Mouse (Mus musculus) neural tube, embryonic 12.5 days (tissue): ENCODE measurements around the gene Gm20388. TPM values are rescaled to one million over a fixed set of nuclear protein-coding genes. Genes with fewer than 3 reads are reported as not detected.
A peak's percentile ranks its signal among the peaks of the same experiment; 100 is the strongest.

Source experiments
- ATAC-seq: fragments of 200-750 bp; cut with Nextera tagmentation; 2 replicates; pipeline ENCODE4 v1.8.0; 2017; ENCODE audit warnings: low read depth, mild to moderate bottlenecking, moderate TSS enrichment, moderate library complexity; ENCODE audit not compliant: low FRiP score
- H3K27ac ChIP-seq: fragments of 300-500 bp; sonication (generic); 2 replicates; pipeline ENCODE4 v1.5.1; 2016
- H3K27me3 ChIP-seq: fragments of 300-500 bp; sonication (generic); replicated peaks from 2 replicates; pipeline ENCODE4 v1.6.1; 2016; ENCODE audit warnings: mild to moderate bottlenecking
- H3K36me3 ChIP-seq: fragments of 300-500 bp; sonication (generic); 2 replicates; pipeline ENCODE4 v1.6.1; 2016; ENCODE audit warnings: mild to moderate bottlenecking
- H3K4me1 ChIP-seq: fragments of 300-500 bp; sonication (generic); 2 replicates; pipeline ENCODE4 v1.6.1; 2016
- H3K4me2 ChIP-seq: fragments of 300-500 bp; sonication (generic); replicated peaks from 2 replicates; pipeline ENCODE4 v1.6.1; 2016; ENCODE audit warnings: mild to moderate bottlenecking
- H3K4me3 ChIP-seq: fragments of 300-500 bp; sonication (generic); 2 replicates; pipeline ENCODE4 v1.5.1; 2016
- H3K9ac ChIP-seq: fragments of 300-500 bp; sonication (generic); 2 replicates; pipeline ENCODE4 v1.6.1; 2016; ENCODE audit warnings: mild to moderate bottlenecking
- H3K9me3 ChIP-seq: fragments of 300-500 bp; sonication (generic); 2 replicates; pipeline ENCODE4 v1.6.1; 2016; ENCODE audit warnings: mild to moderate bottlenecking
- WGBS: fragments of 180-500 bp; shearing (Covaris S2); methylation state at CpG from one replicate; pipeline ENCODE4 v1.1.7; 2016; 5-methylcytosine and 5-hydroxymethylcytosine counted together
- polyA plus RNA-seq: library from polyadenylated mRNA; unstranded; fragments of >200 nt; fragmentation: Nextera tagmentation; extraction: Ambion mirVana; gene quantifications from 2 replicates; pipeline ENCODE4 v1.2.1, GENCODE M21; 2016

Gm20388 gene
- polyA plus RNA-seq, 1 experiment from 2014 or later = not detected

- 74% methylated on average over 10 of the region's 10 CpGs for WGBS
- no peaks in the 10 kb centered on the region for H3K9me3 ChIP-seq
- no peak overlapping the region for H3K4me3 ChIP-seq
- no peaks in the 10 kb centered on the region for H3K27me3 ChIP-seq
- no peaks in the 10 kb centered on the region for H3K36me3 ChIP-seq
- H3K27ac ChIP-seq = no peak overlapping the region
- H3K4me1 ChIP-seq = peaks cover 76% of the 10 kb centered on the region
- ATAC-seq = no peak
- no peak overlapping the region for H3K4me2 ChIP-seq
- no peak overlapping the region for H3K9ac ChIP-seq
Observed at GRCm38 (mm10) chr8:120305800-120306385, 395.3 kb downstream of the Gm20388 start.

GRCm38 (mm10) chr8:120307103-120307502, 396.5 kb downstream of the Gm20388 start:
- Histone ChIP-seq H3K36me3 (no peaks in the 10 kb centered on the region), H3K4me2 (peak overlapping the region; percentile 24; the same call in 1 of the 2 replicates), H3K9me3 (no peaks in the 10 kb centered on the region), H3K9ac (peak overlapping the region; percentile 26; the same call in 1 of the 2 replicates), H3K4me3 (no peak overlapping the region), H3K4me1 (peaks cover 71% of the 10 kb centered on the region), H3K27me3 (no peaks in the 10 kb centered on the region), H3K27ac (peak overlapping the region; percentile 55)
- peak; percentile 37 for ATAC-seq
- WGBS = 2% methylated on average over 16 of the region's 16 CpGs

- 41% methylated on average over 11 of the region's 11 CpGs for WGBS
- Histone ChIP-seq H3K4me2 (peak overlapping the region; percentile 24; the same call in 1 of the 2 replicates), H3K27me3 (no peaks in the 10 kb centered on the region), H3K4me3 (no peak overlapping the region), H3K36me3 (no peaks in the 10 kb centered on the region), H3K9ac (peak overlapping the region; percentile 26; the same call in 1 of the 2 replicates), H3K4me1 (peaks cover 71% of the 10 kb centered on the region), H3K27ac (peak overlapping the region; percentile 55), H3K9me3 (no peaks in the 10 kb centered on the region)
- ATAC-seq = no peak
Observed at GRCm38 (mm10) chr8:120307528-120307927, 396.9 kb downstream of the Gm20388 start.

DNA sequence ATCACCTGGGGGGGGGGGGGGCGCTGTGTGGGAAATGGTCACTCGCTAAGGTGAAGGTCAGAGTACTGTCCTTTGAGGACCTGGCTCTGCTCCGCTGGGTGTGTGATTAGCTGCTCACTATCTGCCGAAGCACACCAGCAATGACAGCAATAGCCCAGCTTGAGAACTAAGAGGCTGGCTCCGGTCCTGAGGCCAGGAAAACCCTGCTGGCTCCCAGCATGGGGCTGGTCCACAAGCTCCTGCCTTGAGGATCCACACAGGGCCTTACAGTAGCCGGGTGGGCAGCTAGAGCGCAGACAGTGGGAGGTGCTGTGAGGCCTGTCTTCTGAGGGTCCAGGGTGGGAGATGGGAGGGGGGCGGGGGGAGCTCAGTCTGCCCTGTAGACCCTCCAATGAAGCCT, 397.5 kb downstream of the Gm20388 start:
- no peaks in the 10 kb centered on the region for H3K27me3 ChIP-seq
- H3K9me3 ChIP-seq = no peaks in the 10 kb centered on the region
- ATAC-seq = no peak
- H3K4me2 ChIP-seq = no peak overlapping the region
- H3K4me3 ChIP-seq = no peak overlapping the region
- H3K9ac ChIP-seq = no peak overlapping the region
- WGBS = 27% methylated on average over 8 of the region's 8 CpGs
- H3K36me3 ChIP-seq = no peaks in the 10 kb centered on the region
- peaks cover 66% of the 10 kb centered on the region for H3K4me1 ChIP-seq
- H3K27ac ChIP-seq = peak overlapping the region; percentile 55; the same call in 1 of the 2 replicates

GRCm38 (mm10) chr8:120308553-120308952, 397.9 kb downstream of the Gm20388 start:
- ATAC-seq = no peak
- peak overlapping the region; percentile 21 for H3K27ac ChIP-seq
- H3K36me3 ChIP-seq = no peaks in the 10 kb centered on the region
- H3K27me3 ChIP-seq = no peaks in the 10 kb centered on the region
- no peaks in the 10 kb centered on the region for H3K9me3 ChIP-seq
- H3K4me1 ChIP-seq = peaks cover 62% of the 10 kb centered on the region
- WGBS = 51% methylated on average over 9 of the region's 9 CpGs
- H3K4me2 ChIP-seq = no peak overlapping the region
- no peak overlapping the region for H3K9ac ChIP-seq
- no peak overlapping the region for H3K4me3 ChIP-seq

GRCm38 (mm10) chr8:120309326-120309725, 398.7 kb downstream of the Gm20388 start:
- peak overlapping the region; percentile 51; the same call in 1 of the 2 replicates for H3K27ac ChIP-seq
- H3K27me3 ChIP-seq = no peaks in the 10 kb centered on the region
- no peaks in the 10 kb centered on the region for H3K9me3 ChIP-seq
- H3K4me3 ChIP-seq = no peak overlapping the region
- no peak overlapping the region for H3K4me2 ChIP-seq
- H3K9ac ChIP-seq = no peak overlapping the region
- peaks cover 54% of the 10 kb centered on the region for H3K4me1 ChIP-seq
- ATAC-seq = peak; percentile 69
- WGBS = 48% methylated on average over 18 of the region's 18 CpGs
- H3K36me3 ChIP-seq = no peaks in the 10 kb centered on the region

- H3K4me1 ChIP-seq = peaks cover 47% of the 10 kb centered on the region
- H3K27ac ChIP-seq = no peak overlapping the region; the same call in 1 of the 2 replicates
- H3K9me3 ChIP-seq = no peaks in the 10 kb centered on the region
- H3K27me3 ChIP-seq = no peaks in the 10 kb centered on the region
- no peak overlapping the region for H3K9ac ChIP-seq
- WGBS = 51% methylated on average over 5 of the region's 5 CpGs
- ATAC-seq = no peak
- no peak overlapping the region for H3K4me2 ChIP-seq
- no peak overlapping the region for H3K4me3 ChIP-seq
- no peaks in the 10 kb centered on the region for H3K36me3 ChIP-seq
Observed at GRCm38 (mm10) chr8:120310063-120310462, 399.4 kb downstream of the Gm20388 start.

- Histone ChIP-seq H3K27me3 (no peaks in the 10 kb centered on the region), H3K9ac (no peak overlapping the region), H3K4me2 (no peak overlapping the region), H3K4me1 (peaks cover 34% of the 10 kb centered on the region), H3K36me3 (no peaks in the 10 kb centered on the region), H3K9me3 (no peaks in the 10 kb centered on the region), H3K4me3 (no peak overlapping the region), H3K27ac (no peak overlapping the region)
- ATAC-seq = no peak
- 86% methylated on average over 4 of the region's 4 CpGs for WGBS
Observed at GRCm38 (mm10) chr8:120312452-120312851, 401.8 kb downstream of the Gm20388 start.

GRCm38 (mm10) chr8:120313674-120314073, 403.0 kb downstream of the Gm20388 start:
- no peak overlapping the region for H3K27ac ChIP-seq
- ATAC-seq = no peak
- WGBS = 67% methylated on average over 3 of the region's 3 CpGs
- H3K9me3 ChIP-seq = no peaks in the 10 kb centered on the region
- no peaks in the 10 kb centered on the region for H3K36me3 ChIP-seq
- no peak overlapping the region for H3K9ac ChIP-seq
- H3K27me3 ChIP-seq = no peaks in the 10 kb centered on the region
- peaks cover 32% of the 10 kb centered on the region for H3K4me1 ChIP-seq
- H3K4me3 ChIP-seq = no peak overlapping the region
- H3K4me2 ChIP-seq = no peak overlapping the region

DNA sequence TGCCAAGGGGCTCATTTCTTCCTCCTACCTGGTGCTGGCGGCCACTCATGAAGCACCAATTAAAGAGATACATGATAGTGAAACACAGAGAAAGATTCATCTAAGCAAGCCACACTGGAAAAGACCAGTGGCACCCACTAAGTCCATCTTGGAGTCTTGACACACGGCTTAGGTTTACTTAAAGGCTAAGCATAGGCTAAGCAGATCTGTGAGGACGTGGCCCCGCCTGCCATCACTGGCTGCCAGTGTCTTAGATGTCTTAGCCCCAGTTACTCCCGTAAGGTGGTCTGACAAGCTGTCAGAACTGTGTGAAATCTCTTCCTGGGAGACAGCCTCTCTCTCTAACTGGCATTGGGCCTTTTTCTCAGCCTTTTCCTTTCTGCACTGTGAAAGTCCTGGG, 404.3 kb downstream of the Gm20388 start:
- Histone ChIP-seq H3K27me3 (no peaks in the 10 kb centered on the region), H3K4me3 (no peak overlapping the region), H3K4me2 (no peak overlapping the region), H3K9me3 (no peaks in the 10 kb centered on the region), H3K4me1 (peaks cover 33% of the 10 kb centered on the region), H3K36me3 (no peaks in the 10 kb centered on the region), H3K27ac (no peak overlapping the region), H3K9ac (no peak overlapping the region)
- WGBS = 86% methylated on average over 5 of the region's 5 CpGs
- ATAC-seq = no peak

- H3K4me3 ChIP-seq = no peak overlapping the region
- H3K9ac ChIP-seq = no peak overlapping the region
- H3K36me3 ChIP-seq = no peaks in the 10 kb centered on the region
- H3K4me2 ChIP-seq = no peak overlapping the region
- no peak overlapping the region for H3K27ac ChIP-seq
- no peaks in the 10 kb centered on the region for H3K9me3 ChIP-seq
- WGBS = 89% methylated on average over 4 of the region's 4 CpGs
- H3K4me1 ChIP-seq = peaks cover 25% of the 10 kb centered on the region
- ATAC-seq = no peak
- no peaks in the 10 kb centered on the region for H3K27me3 ChIP-seq
Observed at GRCm38 (mm10) chr8:120315644-120316043, 405.0 kb downstream of the Gm20388 start.

GRCm38 (mm10) chr8:120316707-120317106, 406.1 kb downstream of the Gm20388 start:
- H3K9me3 ChIP-seq = no peaks in the 10 kb centered on the region
- H3K36me3 ChIP-seq = no peaks in the 10 kb centered on the region
- peaks cover 24% of the 10 kb centered on the region for H3K4me1 ChIP-seq
- ATAC-seq = no peak
- no peak overlapping the region for H3K9ac ChIP-seq
- WGBS = 86% methylated on average over 7 of the region's 7 CpGs
- no peak overlapping the region for H3K4me2 ChIP-seq
- no peak overlapping the region for H3K4me3 ChIP-seq
- H3K27me3 ChIP-seq = no peaks in the 10 kb centered on the region
- no peak overlapping the region for H3K27ac ChIP-seq
